17 mouse cellular contexts compared by ENCODE assay signal in the genomic region with DNA sequence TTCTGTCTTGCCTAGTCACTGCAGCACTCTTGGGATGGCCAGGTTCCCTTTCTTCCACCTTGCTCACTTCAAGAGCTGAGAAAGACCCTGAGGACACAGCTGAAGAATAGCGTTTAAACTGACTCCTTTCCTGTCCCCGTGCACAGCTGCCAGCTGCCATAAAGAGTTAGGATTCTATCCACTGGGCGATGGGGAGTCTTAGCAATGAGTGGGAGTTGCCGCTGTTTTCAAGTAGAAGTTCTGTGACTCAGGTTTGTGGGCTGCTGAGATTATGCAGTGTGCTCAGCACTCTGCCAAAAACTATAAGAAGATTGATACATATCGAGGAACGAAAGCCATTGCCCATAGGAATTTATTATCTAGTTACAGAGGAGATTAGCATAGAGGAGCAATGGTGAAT.
A peak's percentile ranks its signal among the peaks of the same experiment; 100 is the strongest.
DNase-seq lines count a peak whose midpoint lies in the region; ATAC-seq and TF ChIP-seq lines count a peak whose summit lies in the region.
"Had no signal": no experiment of that assay in that cellular context is flagged by ENCODE, and none has a peak within 500 bp of the region (broad histone marks: within the 10 kb centered on the region; RNA-seq: fewer than 3 reads in every experiment).

No protein-coding gene starts in this region.

- WGBS in kidney, embryonic 14.5 days = 22% methylated on average over 6 of the region's 6 CpGs
- 86% methylated on average over 6 of the region's 6 CpGs for WGBS in embryonic facial prominence, embryonic 10.5 days
- WGBS in olfactory bulb, adult 2 months = 47% methylated on average over 6 of the region's 6 CpGs

- ATAC-seq in kidney, embryonic 14.5 days (ENCODE audit: low FRiP score, low TSS enrichment) = no peak
- ATAC-seq: forebrain, embryonic 13.5 days; intestine, postnatal 0 days had no signal

- TF ChIP-seq POLR2A in olfactory bulb, adult 2 months (IDR thresholded peaks at IDR 0.05; ENCODE audit: insufficient read depth, low read depth, low read length) = no peak

- H3K27me3 ChIP-seq in kidney, embryonic 14.5 days (ENCODE audit: control insufficient read depth, insufficient read depth, low read length) = no peaks in the 10 kb centered on the region
- H3K27me3 ChIP-seq in embryonic facial prominence, embryonic 10.5 days (replicated peaks; ENCODE audit: low read depth, poor library complexity, severe bottlenecking) = no peaks in the 10 kb centered on the region
- H3K27me3 ChIP-seq: forebrain, embryonic 13.5 days; hindbrain, embryonic 12.5 days; limb, embryonic 15.5 days; neural tube, embryonic 12.5 days had no signal

- peak overlapping the region; percentile 42; the same call in 1 of the 2 replicates for H3K27ac ChIP-seq in kidney, embryonic 14.5 days (ENCODE audit: low read depth, low read length)
- H3K27ac ChIP-seq in embryonic facial prominence, embryonic 10.5 days (replicated peaks) = 0 out of 2 replicates have a peak overlapping the region, but pooled peaks have one; percentile 7
- H3K27ac ChIP-seq in olfactory bulb, adult 2 months (ENCODE audit: insufficient read depth, low read depth, low read length) = peak overlapping the region; percentile 88
- H3K27ac ChIP-seq: forebrain, embryonic 13.5 days; hindbrain, embryonic 12.5 days; limb, embryonic 15.5 days; neural tube, embryonic 12.5 days had no signal

- DNase-seq in kidney, adult 18-20 months = no peak
- DNase-seq in right cerebral cortex, adult 18-20 months = peak; percentile 79
- no peak for DNase-seq in right cerebral cortex, postnatal 4 days
- no peak for DNase-seq in embryonic facial prominence, embryonic 10.5 days (ENCODE audit: low spot score)
- no peak for DNase-seq in layer of hippocampus, postnatal 25 days (ENCODE audit: extremely low spot score in 1 of 2, low spot score in 1 of 2)
- no peak for DNase-seq in urinary bladder, postnatal 36 days (ENCODE audit: low spot score in 2 of 2)
- DNase-seq: adrenal gland, postnatal 25 days; gastrocnemius, postnatal 25 days; lung, adult 2 months; midbrain, embryonic 14.5 days had no signal

- H3K9me3 ChIP-seq in kidney, embryonic 14.5 days (ENCODE audit: control insufficient read depth, low read length) = no peaks in the 10 kb centered on the region
- no peaks in the 10 kb centered on the region for H3K9me3 ChIP-seq in embryonic facial prominence, embryonic 10.5 days
- H3K9me3 ChIP-seq: forebrain, embryonic 13.5 days; hindbrain, embryonic 12.5 days; limb, embryonic 15.5 days; neural tube, embryonic 12.5 days had no signal

- peaks cover 40% of the 10 kb centered on the region for H3K4me1 ChIP-seq in kidney, embryonic 14.5 days (ENCODE audit: control insufficient read depth, insufficient read depth, low read length)
- H3K4me1 ChIP-seq in embryonic facial prominence, embryonic 10.5 days = peaks cover 39% of the 10 kb centered on the region
- peaks cover 53% of the 10 kb centered on the region for H3K4me1 ChIP-seq in olfactory bulb, adult 2 months (ENCODE audit: control insufficient read depth, insufficient read depth, low read length)

- H3K36me3 ChIP-seq in kidney, embryonic 14.5 days (ENCODE audit: control insufficient read depth, insufficient read depth, low read length) = no peaks in the 10 kb centered on the region
- peaks cover 8% of the 10 kb centered on the region for H3K36me3 ChIP-seq in embryonic facial prominence, embryonic 10.5 days (replicated peaks)
- H3K36me3 ChIP-seq: neural tube, embryonic 12.5 days had no signal

- no peak overlapping the region for H3K4me2 ChIP-seq in kidney, embryonic 14.5 days (replicated peaks; ENCODE audit: low read depth, low read length)
- H3K4me2 ChIP-seq: forebrain, embryonic 13.5 days; hindbrain, embryonic 12.5 days; limb, embryonic 15.5 days; neural tube, embryonic 12.5 days had no signal

- TF ChIP-seq CTCF in olfactory bulb, adult 2 months (IDR thresholded peaks at IDR 0.05; ENCODE audit: insufficient read depth, low read depth, low read length) = no peak

- no peak overlapping the region for H3K9ac ChIP-seq in kidney, embryonic 14.5 days (ENCODE audit: low read depth, low read length)
- H3K9ac ChIP-seq: forebrain, embryonic 13.5 days; hindbrain, embryonic 12.5 days; limb, embryonic 15.5 days; neural tube, embryonic 12.5 days had no signal

- H3K4me3 ChIP-seq in kidney, embryonic 14.5 days (ENCODE audit: low read length) = no peak overlapping the region
- H3K4me3 ChIP-seq in embryonic facial prominence, embryonic 10.5 days = no peak overlapping the region
- H3K4me3 ChIP-seq in olfactory bulb, adult 2 months (ENCODE audit: insufficient read depth, low read depth, low read length) = no peak overlapping the region
- H3K4me3 ChIP-seq: forebrain, embryonic 13.5 days; hindbrain, embryonic 12.5 days; limb, embryonic 15.5 days; neural tube, embryonic 12.5 days had no signal

Comparison
In these comparisons a context has a peak if more than half of its experiments do, and no peak if none do; other contexts are left out.
1. H3K27ac ChIP-seq: peak in every context shown above with its lines; median percentile 88 in olfactory bulb, adult 2 months; 42 in kidney, embryonic 14.5 days; 7 in embryonic facial prominence, embryonic 10.5 days.